Mouse (Mus musculus) skeletal muscle tissue, adult 2 months (tissue): ENCODE measurements around the gene Sucla2.
"Not testable (repeated sequence)": the region's sequence is repeated elsewhere in the genome, so short reads cannot be mapped to it uniquely, and the experiment has no call there.

Source experiments
- DNase-seq: peaks from one replicate; pipeline ENCODE4 v3.0.0-alpha.2; 2012; ENCODE audit warnings: low read depth, low spot score

Gene Sucla2

GRCm38 (mm10) chr14:73509765-73510423, 15.2 kb upstream of the Sucla2 start, which contains the start of gene Med4:
TSS of gene Med4 (plus strand) at chr14:73510025.
- DNase-seq: peak; percentile 93

- no peak for DNase-seq
Measured at GRCm38 (mm10) chr14:73524136-73524535, 983 bp upstream of the Sucla2 start.

- DNase-seq: not testable (repeated sequence)
Measured at GRCm38 (mm10) chr14:73528661-73529060, 3.5 kb downstream of the Sucla2 start.

- no peak for DNase-seq
Measured at GRCm38 (mm10) chr14:73533755-73534465, 8.8 kb downstream of the Sucla2 start.

GRCm38 (mm10) chr14:73535641-73536040, 10.5 kb downstream of the Sucla2 start:
- no peak for DNase-seq

- no peak for DNase-seq
Measured at GRCm38 (mm10) chr14:73543781-73544180, 18.7 kb downstream of the Sucla2 start.

GRCm38 (mm10) chr14:73547034-73547433, 21.9 kb downstream of the Sucla2 start:
- no peak for DNase-seq

GRCm38 (mm10) chr14:73548051-73548450, 22.9 kb downstream of the Sucla2 start, which contains the start of gene Nudt15:
TSS of gene Nudt15 (minus strand) at chr14:73548242.
- DNase-seq: no peak

- DNase-seq: no peak
Measured at GRCm38 (mm10) chr14:73550291-73550690, 25.2 kb downstream of the Sucla2 start.

- DNase-seq: no peak
Measured at GRCm38 (mm10) chr14:73550732-73551131, 25.6 kb downstream of the Sucla2 start.

GRCm38 (mm10) chr14:73551164-73551563, 26.0 kb downstream of the Sucla2 start:
- no peak for DNase-seq

- peak; percentile 92 for DNase-seq
Measured at GRCm38 (mm10) chr14:73552341-73553121, 27.4 kb downstream of the Sucla2 start.

- no peak for DNase-seq
Measured at GRCm38 (mm10) chr14:73553122-73553696, 28.1 kb downstream of the Sucla2 start.

GRCm38 (mm10) chr14:73569831-73570230, 44.7 kb downstream of the Sucla2 start:
- not testable (repeated sequence) for DNase-seq

GRCm38 (mm10) chr14:73571143-73571542, 46.0 kb downstream of the Sucla2 start:
- DNase-seq: no peak

GRCm38 (mm10) chr14:73574053-73574452, 48.9 kb downstream of the Sucla2 start:
- no peak for DNase-seq

GRCm38 (mm10) chr14:73576336-73576735, 51.2 kb downstream of the Sucla2 start:
- DNase-seq: no peak

GRCm38 (mm10) chr14:73588080-73588479, 63.0 kb downstream of the Sucla2 start:
- DNase-seq: no peak

GRCm38 (mm10) chr14:73592166-73592565, 67.0 kb downstream of the Sucla2 start:
- DNase-seq: no peak

- peak; percentile 91 for DNase-seq
Measured at GRCm38 (mm10) chr14:73599720-73600119, 74.6 kb downstream of the Sucla2 start.

- no peak for DNase-seq
Measured at GRCm38 (mm10) chr14:73607732-73608131, 82.6 kb downstream of the Sucla2 start.
